Comparison of ENCODE assay signal across 19 mouse cellular contexts in the genomic region with DNA sequence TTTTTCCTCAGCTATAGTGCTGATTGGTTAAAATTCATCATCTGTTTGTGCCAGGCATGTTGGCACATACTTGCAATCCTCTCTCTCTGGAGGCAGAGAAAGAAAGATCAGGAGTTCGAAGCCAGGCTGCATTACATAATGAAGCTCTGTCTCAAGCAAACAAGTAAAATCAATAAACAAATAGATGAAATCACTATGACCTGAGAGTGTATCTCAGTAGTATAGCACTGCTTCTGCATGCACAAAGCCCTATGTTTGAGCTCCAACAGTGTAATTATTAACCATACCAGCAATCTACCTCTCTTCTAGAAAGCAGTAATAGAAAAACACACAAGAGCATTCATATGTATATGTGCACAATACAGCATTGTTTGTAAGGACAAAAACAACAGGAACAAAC.
"Had no signal": no experiment of that assay in that cellular context is flagged by ENCODE, and none has a peak within 500 bp of the region (broad histone marks: within the 10 kb centered on the region; RNA-seq: fewer than 3 reads in every experiment).

No protein-coding gene starts in this region.

- H3K27me3 ChIP-seq: limb, embryonic 13.5 days; midbrain, embryonic 12.5 days; midbrain, embryonic 15.5 days; neural tube, embryonic 12.5 days; neural tube, embryonic 15.5 days; stomach, embryonic 15.5 days had no signal

- DNase-seq: kidney, adult 2 months; kidney, postnatal 36 days; lung, adult 2 months; right cerebral cortex, adult 18-20 months; right cerebral cortex, postnatal 14 days; right cerebral cortex, postnatal 4 days; thymus, adult 2 months; thymus, postnatal 14 days; thymus, postnatal 4 days had no signal

- ATAC-seq: intestine, embryonic 16.5 days; midbrain, embryonic 15.5 days had no signal

- H3K4me1 ChIP-seq: midbrain, embryonic 12.5 days; midbrain, embryonic 15.5 days; neural tube, embryonic 12.5 days; neural tube, embryonic 15.5 days; stomach, embryonic 15.5 days had no signal

- H3K4me3 ChIP-seq: limb, embryonic 10.5 days; limb, embryonic 13.5 days; midbrain, embryonic 12.5 days; midbrain, embryonic 15.5 days; neural tube, embryonic 12.5 days; neural tube, embryonic 15.5 days; stomach, embryonic 15.5 days had no signal

- H3K9me3 ChIP-seq: limb, embryonic 10.5 days; limb, embryonic 13.5 days; midbrain, embryonic 12.5 days; midbrain, embryonic 15.5 days; neural tube, embryonic 12.5 days; neural tube, embryonic 15.5 days; stomach, embryonic 15.5 days had no signal

- H3K36me3 ChIP-seq: limb, embryonic 10.5 days; limb, embryonic 13.5 days; midbrain, embryonic 12.5 days; midbrain, embryonic 15.5 days; neural tube, embryonic 12.5 days; neural tube, embryonic 15.5 days; stomach, embryonic 15.5 days had no signal

- H3K9ac ChIP-seq: limb, embryonic 13.5 days; midbrain, embryonic 12.5 days; midbrain, embryonic 15.5 days; neural tube, embryonic 12.5 days; neural tube, embryonic 15.5 days; stomach, embryonic 15.5 days had no signal

- H3K27ac ChIP-seq: kidney, postnatal 0 days; limb, embryonic 10.5 days; limb, embryonic 13.5 days; macrophage; midbrain, embryonic 12.5 days; midbrain, embryonic 15.5 days; neural tube, embryonic 12.5 days; neural tube, embryonic 15.5 days; stomach, embryonic 15.5 days had no signal

- H3K4me2 ChIP-seq: limb, embryonic 13.5 days; midbrain, embryonic 12.5 days; midbrain, embryonic 15.5 days; neural tube, embryonic 12.5 days; neural tube, embryonic 15.5 days; stomach, embryonic 15.5 days had no signal
